Mouse (Mus musculus): ENCODE data around the gene Zmiz2. TPM values are rescaled to one million over a fixed set of nuclear protein-coding genes. Genes with fewer than 3 reads are reported as not detected.

The Zmiz2 gene
- polyA plus RNA-seq (2021; fragmentation: Nextera tagmentation): 37.3 and 49.4 TPM in 2 replicates
- long read RNA-seq, experiment 1, full-length matches to known transcripts: 1 of 82 reads
- long read RNA-seq, experiment 1, partial matches to known transcripts: 79 of 82 reads
- long read RNA-seq, experiment 1, other reads (novel, unspliced or antisense): 2 of 82 reads
- long read RNA-seq, experiment 2, partial matches to known transcripts: 80 of 80 reads
- long read RNA-seq, experiment 2, other reads (novel, unspliced or antisense): 0 of 80 reads

DNA sequence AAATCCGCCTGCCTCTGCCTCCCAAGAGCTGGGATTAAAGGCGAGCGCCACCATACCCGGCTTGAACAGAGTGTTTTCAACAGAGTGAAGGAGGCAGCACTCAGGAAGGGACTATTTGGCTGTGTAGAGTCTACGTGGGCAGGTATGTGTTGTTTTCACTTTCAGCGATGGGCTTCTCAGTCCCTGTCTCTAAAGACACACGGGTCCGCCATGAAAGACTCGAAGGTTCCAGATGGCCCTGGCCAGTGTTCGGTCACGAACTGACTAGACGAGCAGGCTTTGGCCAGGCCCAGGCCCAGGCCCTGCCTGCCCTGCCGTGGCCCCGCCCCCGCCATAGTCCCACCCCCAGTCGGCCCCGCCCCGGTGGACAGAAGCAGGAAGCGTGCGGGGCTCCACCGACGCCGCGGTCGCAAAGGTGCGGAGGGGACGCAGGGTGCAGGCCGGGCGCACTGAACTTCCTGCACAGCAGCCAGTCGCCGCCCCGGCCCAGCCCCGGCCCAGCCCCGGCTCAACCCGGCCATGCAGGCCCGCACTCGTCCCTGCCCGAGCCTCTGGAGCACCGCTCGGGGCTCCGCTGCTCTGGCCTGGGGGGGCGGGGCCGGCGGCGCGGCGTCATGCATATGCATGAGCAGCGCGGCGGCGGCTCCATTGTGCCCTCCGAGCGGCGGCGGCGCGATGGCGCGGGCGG, at the start of gene Zmiz2:
Zmiz2 (plus strand) TSS at position 349 of the 688 bp plus-strand sequence.

GRCm38 (mm10) chr11:6414751-6415550, 26.1 kb downstream of the Zmiz2 start, which contains the start of gene Ppia:
Ppia (plus strand) TSS chr11:6415443.

DNA sequence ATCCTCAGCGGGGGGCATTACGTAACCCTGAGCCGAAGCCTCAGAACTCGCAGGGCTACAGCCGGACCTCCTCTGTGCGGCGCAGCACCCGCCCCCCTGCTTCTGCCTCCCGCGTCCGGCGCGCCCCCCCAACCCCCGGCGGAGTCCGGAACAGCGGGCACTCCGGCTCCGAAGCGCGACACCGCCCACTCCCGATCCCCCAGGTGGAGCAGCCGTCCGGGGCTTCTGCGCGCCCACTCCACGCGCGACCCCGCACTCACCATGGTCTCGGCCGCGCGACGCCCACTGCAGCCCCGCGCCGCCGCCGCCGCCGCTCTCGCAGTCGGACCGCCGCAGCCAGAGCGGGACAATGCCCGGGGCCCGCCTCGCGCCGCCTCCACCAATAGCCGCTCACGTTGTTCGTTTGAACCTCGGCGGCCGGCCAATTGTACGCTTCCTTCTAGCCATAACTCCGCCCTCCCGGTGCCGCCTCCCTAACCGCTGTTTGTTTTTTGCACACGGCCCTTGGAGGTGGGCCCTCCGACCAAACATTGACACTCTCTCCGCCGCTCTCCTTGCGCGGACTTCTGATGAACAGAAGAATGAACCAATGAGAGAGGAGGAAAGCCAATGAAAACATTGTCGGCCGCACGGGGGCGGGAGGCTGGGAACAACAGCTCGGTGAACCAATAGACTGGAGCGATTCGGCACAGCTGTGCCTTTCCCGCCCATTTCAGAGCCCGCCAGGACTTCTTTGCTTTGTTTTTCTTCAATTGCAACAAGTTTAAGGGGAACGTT, 55.4 kb downstream of the Zmiz2 start, which contains the start of gene H2afv:
H2afv (minus strand) TSS at position 367 of the 777 bp plus-strand sequence.

Other genes with a start within 250 kb of the Zmiz2 start
- gene A730071L15Rik, start 189.0 kb upstream of the Zmiz2 start, polyA plus RNA-seq (2021; fragmentation: Nextera tagmentation): 0.64 and 0.93 TPM in 2 replicates
- gene Nudcd3, start 188.7 kb upstream of the Zmiz2 start, polyA plus RNA-seq (2021; fragmentation: Nextera tagmentation): 60.9 and 65.7 TPM in 2 replicates
- 0.41 and 0.50 TPM in 2 replicates for gene Npc1l1, start 158.9 kb upstream of the Zmiz2 start, polyA plus RNA-seq (2021; fragmentation: Nextera tagmentation)
- 43.0 and 50.6 TPM in 2 replicates for gene Ddx56, start 121.3 kb upstream of the Zmiz2 start, polyA plus RNA-seq (2021; fragmentation: Nextera tagmentation)
- 75.0 and 95.1 TPM in 2 replicates for gene Tmed4, start 114.2 kb upstream of the Zmiz2 start, polyA plus RNA-seq (2021; fragmentation: Nextera tagmentation)
- 105 and 130 TPM in 2 replicates for gene Ogdh, start 97.4 kb upstream of the Zmiz2 start, polyA plus RNA-seq (2021; fragmentation: Nextera tagmentation)
- gene Ppia, start 26.4 kb downstream of the Zmiz2 start, polyA plus RNA-seq (2021; fragmentation: Nextera tagmentation): 7,677 and 8,160 TPM in 2 replicates
- 161 and 199 TPM in 2 replicates for gene H2afv, start 55.4 kb downstream of the Zmiz2 start, polyA plus RNA-seq (2021; fragmentation: Nextera tagmentation)
- gene Purb, start 86.8 kb downstream of the Zmiz2 start, polyA plus RNA-seq (2021; fragmentation: Nextera tagmentation): 29.0 and 47.7 TPM in 2 replicates
- 0.09 and 0.26 TPM in 2 replicates for gene Myo1g, start 131.9 kb downstream of the Zmiz2 start, polyA plus RNA-seq (2021; fragmentation: Nextera tagmentation)
- 45.3 and 82.5 TPM in 2 replicates for gene Ccm2, start 157.8 kb downstream of the Zmiz2 start, polyA plus RNA-seq (2021; fragmentation: Nextera tagmentation)
- gene Nacad, start 217.0 kb downstream of the Zmiz2 start, polyA plus RNA-seq (2021; fragmentation: Nextera tagmentation): 14.9 and 17.8 TPM in 2 replicates
- 16.7 and 25.2 TPM in 2 replicates for gene Tbrg4, start 237.0 kb downstream of the Zmiz2 start, polyA plus RNA-seq (2021; fragmentation: Nextera tagmentation)
- not detected in 2 replicates for gene Wap, start 249.6 kb downstream of the Zmiz2 start, polyA plus RNA-seq (2021; fragmentation: Nextera tagmentation)

All from left cerebral cortex, adult 6 months (tissue).